Mouse (Mus musculus): Measurements from ENCODE around the gene Sbk2. TPM values are rescaled to one million over a fixed set of nuclear protein-coding genes. Genes with fewer than 3 reads are reported as not detected.
A peak's percentile ranks its signal among the peaks of the same experiment; 100 is the strongest.
"Not testable (repeated sequence)": the region's sequence is repeated elsewhere in the genome, so short reads cannot be mapped to it uniquely, and the experiment has no call there.

The Sbk2 gene
- polyA plus RNA-seq (2014; fragmentation: Nextera tagmentation; extraction: Ambion mirVana), result 0.21 TPM in 1 of 2 replicates, not detected in the other

DNA sequence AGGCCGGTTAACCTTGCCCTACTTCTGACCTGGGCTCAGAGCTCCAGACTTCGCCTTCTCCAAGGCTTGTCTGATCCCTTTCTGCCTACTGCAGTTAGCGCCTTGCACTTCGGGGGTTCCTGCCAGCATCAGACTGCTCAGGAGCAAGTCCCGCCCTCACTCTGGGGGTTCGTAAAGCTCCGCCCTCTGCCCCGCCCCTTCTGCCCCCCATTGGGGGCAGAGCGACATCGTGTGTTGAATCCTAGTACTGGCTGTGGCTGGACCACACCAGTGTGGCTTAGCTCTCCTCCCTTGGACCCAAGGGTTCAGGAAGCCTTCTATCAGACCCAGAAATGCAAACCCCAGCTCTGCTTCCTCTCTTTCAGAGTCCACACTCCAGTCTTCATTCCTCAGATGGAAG lies at the start of gene Sbk2:
Gene Sbk2, minus strand, starts transcription at position 135 of the 400 bp plus-strand sequence.
- ATAC-seq (ENCODE audit: low FRiP score) (peak; percentile 64; the same call in 1 of the 2 replicates), DNase-seq (ENCODE audit: low spot score) (peak; percentile 44)
- Histone ChIP-seq H3K27me3 (ENCODE audit: control insufficient read depth, insufficient read depth, low read length) (no peaks in the 10 kb centered on the region), H3K36me3 (replicated peaks; ENCODE audit: control insufficient read depth, insufficient read depth) (no peaks in the 10 kb centered on the region), H3K27ac (no peak within 1 kb of the TSS), H3K9me3 (ENCODE audit: control insufficient read depth, low read length) (no peaks in the 10 kb centered on the region), H3K4me2 (replicated peaks) (no peak within 1 kb of the TSS), H3K4me1 (replicated peaks; ENCODE audit: control insufficient read depth, insufficient read depth, low read length) (no peaks in the 10 kb centered on the region), H3K9ac (no peak within 1 kb of the TSS), H3K4me3 (replicated peaks; ENCODE audit: low read length) (no peak within 1 kb of the TSS)
- 7% methylated on average over 10 of the region's 10 CpGs for WGBS

DNA sequence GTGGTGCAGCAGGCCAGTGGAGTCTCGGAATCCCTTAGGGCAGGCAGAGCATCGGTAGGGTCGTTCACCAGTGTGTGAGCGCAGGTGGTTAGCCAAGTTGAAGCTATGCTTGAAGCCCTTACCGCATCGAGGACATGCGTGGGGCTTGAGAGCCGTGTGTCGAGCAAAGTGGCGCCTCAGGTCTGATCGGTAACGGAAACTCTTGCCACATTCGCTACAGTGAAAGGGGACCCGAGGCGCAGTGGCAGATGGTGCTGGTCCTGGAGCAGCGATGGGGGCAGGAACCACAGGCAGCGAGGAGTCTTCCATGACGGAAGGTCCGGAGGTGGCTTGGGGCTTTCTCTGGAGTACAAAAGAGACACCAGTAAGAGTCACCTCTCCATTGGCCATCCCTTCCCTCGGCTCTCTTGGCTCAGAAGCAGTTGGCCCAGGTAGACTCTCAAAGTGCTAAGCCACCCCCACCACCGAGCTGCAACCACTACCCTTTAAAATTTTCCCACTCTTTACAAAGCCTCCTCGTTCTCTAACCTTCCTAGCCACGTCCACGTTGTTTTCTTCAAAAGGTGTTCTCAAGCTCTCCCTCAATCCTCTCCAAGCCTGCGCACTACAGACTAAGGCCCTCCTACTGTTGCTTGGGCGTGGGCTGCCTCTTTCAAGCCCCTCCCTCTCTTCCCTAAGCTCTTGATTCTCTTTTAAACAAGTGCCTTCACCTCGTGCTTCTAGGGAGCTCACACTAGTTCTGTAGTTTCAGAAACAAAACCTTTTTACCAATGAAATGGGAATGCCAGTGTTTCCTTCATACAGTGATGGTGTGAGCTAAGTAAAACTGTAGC lies 48.7 kb upstream of the Sbk2 start:
- H3K27ac ChIP-seq, result no peak overlapping the region
- DNase-seq (ENCODE audit: low spot score) (no peak), ATAC-seq (ENCODE audit: low FRiP score) (no peak)
- no peaks in the 10 kb centered on the region for H3K27me3 ChIP-seq (ENCODE audit: control insufficient read depth, insufficient read depth, low read length)
- H3K36me3 ChIP-seq (replicated peaks; ENCODE audit: control insufficient read depth, insufficient read depth), result peaks cover 50% of the 10 kb centered on the region
- no peak overlapping the region for H3K4me3 ChIP-seq (replicated peaks; ENCODE audit: low read length)
- H3K4me1 ChIP-seq (replicated peaks; ENCODE audit: control insufficient read depth, insufficient read depth, low read length), result peaks cover 6% of the 10 kb centered on the region
- WGBS, result 93% methylated on average over 27 of the region's 27 CpGs
- no peak overlapping the region for H3K9ac ChIP-seq
- peak overlapping the region; percentile 68; the same call in 1 of the 2 replicates for H3K4me2 ChIP-seq (replicated peaks)
- no peaks in the 10 kb centered on the region for H3K9me3 ChIP-seq (ENCODE audit: control insufficient read depth, low read length)

DNA sequence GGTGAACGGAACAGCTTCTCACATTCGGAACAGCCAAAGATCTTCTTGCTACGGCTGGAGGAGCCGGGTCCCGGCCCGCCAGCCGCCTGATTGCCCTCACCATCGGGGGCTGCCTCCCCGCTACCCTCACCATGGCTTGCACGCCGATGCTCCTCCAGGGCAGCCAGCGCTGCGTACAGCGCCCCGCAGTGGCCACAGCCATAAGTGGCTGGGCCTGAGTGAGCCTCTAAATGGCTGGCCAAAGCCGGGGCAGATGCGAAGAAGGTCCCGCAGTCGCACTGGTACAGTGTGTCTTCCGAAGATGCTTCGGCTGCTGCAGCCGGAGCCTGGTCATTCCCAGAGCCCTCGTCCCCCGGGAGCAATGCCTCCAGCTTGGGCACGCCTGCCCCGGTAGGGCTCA lies 44.0 kb upstream of the Sbk2 start:
- Histone ChIP-seq H3K4me1 (replicated peaks; ENCODE audit: control insufficient read depth, insufficient read depth, low read length) (no peaks in the 10 kb centered on the region), H3K9ac (no peak overlapping the region), H3K4me3 (replicated peaks; ENCODE audit: low read length) (no peak overlapping the region), H3K27ac (no peak overlapping the region), H3K9me3 (ENCODE audit: control insufficient read depth, low read length) (no peaks in the 10 kb centered on the region), H3K36me3 (replicated peaks; ENCODE audit: control insufficient read depth, insufficient read depth) (peaks cover 69% of the 10 kb centered on the region), H3K4me2 (replicated peaks) (no peak overlapping the region), H3K27me3 (ENCODE audit: control insufficient read depth, insufficient read depth, low read length) (no peaks in the 10 kb centered on the region)
- WGBS, result 96% methylated on average over 26 of the region's 26 CpGs
- ATAC-seq (ENCODE audit: low FRiP score), result peak; percentile 18; the same call in 1 of the 2 replicates
- no peak for DNase-seq (ENCODE audit: low spot score)

DNA sequence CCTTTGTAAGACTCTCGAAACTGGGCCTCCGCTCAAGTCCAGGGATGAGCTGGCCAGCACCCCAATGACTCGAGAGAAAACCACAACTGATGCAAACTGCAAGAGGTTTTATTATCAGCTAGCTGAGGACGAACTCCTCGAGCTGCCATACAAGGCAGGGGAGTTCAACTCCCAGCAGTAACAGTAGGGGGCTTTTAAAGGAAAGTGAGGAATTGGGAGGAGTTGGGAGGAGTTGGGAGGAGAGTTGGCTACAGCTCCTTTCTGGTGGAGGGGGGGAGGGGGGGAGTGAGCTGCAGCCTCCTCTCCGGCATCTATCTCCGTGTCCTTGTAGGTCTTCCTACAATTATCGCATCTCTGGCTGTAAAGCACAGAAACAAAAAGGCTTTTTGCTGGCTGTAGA lies 38.7 kb upstream of the Sbk2 start:
- DNase-seq (ENCODE audit: low spot score); H3K4me1 ChIP-seq (replicated peaks; ENCODE audit: control insufficient read depth, insufficient read depth, low read length); H3K27ac ChIP-seq; H3K27me3 ChIP-seq (ENCODE audit: control insufficient read depth, insufficient read depth, low read length); H3K4me3 ChIP-seq (replicated peaks; ENCODE audit: low read length); H3K4me2 ChIP-seq (replicated peaks); H3K9ac ChIP-seq; H3K9me3 ChIP-seq (ENCODE audit: control insufficient read depth, low read length); ATAC-seq (ENCODE audit: low FRiP score): not testable (repeated sequence)
- WGBS, result 77% methylated on average over 8 of the region's 8 CpGs
- peaks cover 18% of the 10 kb centered on the region for H3K36me3 ChIP-seq (replicated peaks; ENCODE audit: control insufficient read depth, insufficient read depth)

DNA sequence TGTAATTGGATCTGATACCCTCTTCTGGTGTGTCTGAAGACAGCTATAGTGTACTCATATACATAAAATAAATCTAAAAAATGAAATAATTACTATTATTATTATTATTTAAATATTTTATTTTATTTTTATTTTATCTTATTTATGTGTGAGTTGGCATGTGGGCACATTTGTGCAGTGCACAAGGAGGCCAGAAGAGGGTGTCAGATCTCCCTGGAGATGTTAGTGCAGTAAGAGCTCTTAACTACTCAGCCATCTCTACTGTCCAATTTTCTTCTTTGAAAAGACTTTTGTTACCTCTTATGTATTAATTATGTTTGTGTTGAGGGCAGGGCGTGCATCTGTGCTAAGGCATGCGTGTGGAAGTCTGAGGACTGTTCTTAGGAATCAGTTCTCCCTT lies 35.7 kb upstream of the Sbk2 start:
- Histone ChIP-seq H3K27me3 (ENCODE audit: control insufficient read depth, insufficient read depth, low read length) (no peaks in the 10 kb centered on the region), H3K4me2 (replicated peaks) (no peak overlapping the region), H3K9ac (no peak overlapping the region), H3K4me1 (replicated peaks; ENCODE audit: control insufficient read depth, insufficient read depth, low read length) (peaks cover 9% of the 10 kb centered on the region), H3K36me3 (replicated peaks; ENCODE audit: control insufficient read depth, insufficient read depth) (no peaks in the 10 kb centered on the region), H3K4me3 (replicated peaks; ENCODE audit: low read length) (no peak overlapping the region), H3K27ac (no peak overlapping the region), H3K9me3 (ENCODE audit: control insufficient read depth, low read length) (no peaks in the 10 kb centered on the region)
- DNase-seq (ENCODE audit: low spot score), result no peak
- WGBS, result 73% methylated on average over 2 of the region's 2 CpGs
- ATAC-seq (ENCODE audit: low FRiP score), result no peak

DNA sequence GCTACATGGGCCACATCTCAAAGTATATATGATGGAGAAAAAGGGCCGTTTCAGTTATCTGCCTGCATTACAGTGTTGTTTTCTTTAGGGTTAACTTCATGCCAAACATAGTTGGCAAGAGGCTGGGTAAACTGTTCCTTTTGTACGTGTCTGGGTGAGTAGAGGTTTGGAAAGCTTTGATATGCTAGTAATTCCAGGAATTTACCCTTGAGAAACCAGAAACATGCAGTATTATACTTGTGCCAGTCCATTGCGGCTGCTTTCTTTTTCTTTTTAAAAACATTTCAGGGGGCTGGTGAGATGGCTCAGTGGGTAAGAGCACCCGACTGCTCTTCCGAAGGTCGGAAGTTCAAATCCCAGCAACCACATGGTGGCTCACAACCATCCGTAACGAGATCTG lies 32.7 kb upstream of the Sbk2 start:
- ATAC-seq (ENCODE audit: low FRiP score) (no peak), DNase-seq (ENCODE audit: low spot score) (no peak)
- H3K9ac ChIP-seq, result peak overlapping the region; percentile 93
- peak overlapping the region; percentile 84 for H3K4me3 ChIP-seq (replicated peaks; ENCODE audit: low read length)
- H3K9me3 ChIP-seq (ENCODE audit: control insufficient read depth, low read length), result no peaks in the 10 kb centered on the region
- peaks cover 31% of the 10 kb centered on the region for H3K4me1 ChIP-seq (replicated peaks; ENCODE audit: control insufficient read depth, insufficient read depth, low read length)
- no peaks in the 10 kb centered on the region for H3K27me3 ChIP-seq (ENCODE audit: control insufficient read depth, insufficient read depth, low read length)
- WGBS, result 69% methylated on average over 6 of the region's 8 CpGs
- peak overlapping the region; percentile 83 for H3K4me2 ChIP-seq (replicated peaks)
- H3K36me3 ChIP-seq (replicated peaks; ENCODE audit: control insufficient read depth, insufficient read depth), result peaks cover 23% of the 10 kb centered on the region
- H3K27ac ChIP-seq, result peak overlapping the region; percentile 80

DNA sequence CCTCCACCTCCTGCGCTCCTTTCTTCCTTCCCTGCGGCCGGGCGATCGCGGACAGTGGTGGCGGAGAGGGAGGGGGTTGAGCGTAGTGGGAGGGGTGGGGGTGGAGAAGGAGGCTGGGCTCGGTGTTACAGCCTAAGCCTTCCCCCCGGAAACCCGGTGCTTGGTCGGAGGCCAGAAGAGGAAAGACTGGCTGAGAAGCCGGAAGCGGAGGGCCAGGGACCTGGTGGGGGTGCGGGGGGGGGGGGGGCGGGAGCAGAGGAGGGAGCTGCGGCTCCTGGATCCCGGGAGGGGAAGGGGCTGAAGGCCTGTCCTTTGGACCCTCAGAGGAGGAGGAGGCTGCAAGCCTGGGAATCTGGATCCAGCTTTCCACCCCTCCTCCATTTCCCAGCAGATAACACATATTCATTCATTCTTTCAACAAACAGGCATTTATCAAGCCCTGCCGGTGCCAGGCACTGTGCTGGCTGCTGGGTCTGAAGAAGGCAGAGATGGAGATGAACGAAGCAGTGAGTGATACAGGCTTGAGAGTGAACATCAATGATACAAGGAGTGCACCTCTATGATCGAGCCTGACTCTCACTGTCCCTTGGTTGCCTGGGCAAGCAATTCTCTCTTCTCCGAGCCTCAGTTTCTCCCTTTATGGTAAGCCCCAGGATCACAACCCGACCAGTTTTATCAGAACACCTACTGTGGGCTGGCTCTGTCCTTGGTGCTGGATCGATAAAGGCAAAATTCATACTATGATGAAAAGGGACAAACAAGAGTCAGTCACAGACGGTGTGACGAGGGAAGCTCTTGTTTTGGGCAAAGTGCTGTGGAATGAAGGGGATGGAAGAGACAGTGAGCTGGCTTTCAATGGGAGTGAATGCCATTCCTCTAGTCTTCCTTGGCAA lies 32.0 kb upstream of the Sbk2 start, which contains the start of gene Zfp579:
Gene Zfp579, minus strand, starts transcription at position 156 of the 893 bp plus-strand sequence.
- ATAC-seq (ENCODE audit: low FRiP score) (peak; percentile 91), DNase-seq (ENCODE audit: low spot score) (peak; percentile 90)
- Histone ChIP-seq H3K9me3 (ENCODE audit: control insufficient read depth, low read length) (no peaks in the 10 kb centered on the region), H3K27ac (peak within 1 kb of the TSS; percentile 85), H3K27me3 (ENCODE audit: control insufficient read depth, insufficient read depth, low read length) (no peaks in the 10 kb centered on the region), H3K4me2 (replicated peaks) (peak within 1 kb of the TSS; percentile 83), H3K36me3 (replicated peaks; ENCODE audit: control insufficient read depth, insufficient read depth) (peaks cover 23% of the 10 kb centered on the region), H3K9ac (peak within 1 kb of the TSS; percentile 93), H3K4me3 (replicated peaks; ENCODE audit: low read length) (peak within 1 kb of the TSS; percentile 84), H3K4me1 (replicated peaks; ENCODE audit: control insufficient read depth, insufficient read depth, low read length) (peaks cover 31% of the 10 kb centered on the region)
- 3% methylated on average over 19 of the region's 26 CpGs for WGBS

DNA sequence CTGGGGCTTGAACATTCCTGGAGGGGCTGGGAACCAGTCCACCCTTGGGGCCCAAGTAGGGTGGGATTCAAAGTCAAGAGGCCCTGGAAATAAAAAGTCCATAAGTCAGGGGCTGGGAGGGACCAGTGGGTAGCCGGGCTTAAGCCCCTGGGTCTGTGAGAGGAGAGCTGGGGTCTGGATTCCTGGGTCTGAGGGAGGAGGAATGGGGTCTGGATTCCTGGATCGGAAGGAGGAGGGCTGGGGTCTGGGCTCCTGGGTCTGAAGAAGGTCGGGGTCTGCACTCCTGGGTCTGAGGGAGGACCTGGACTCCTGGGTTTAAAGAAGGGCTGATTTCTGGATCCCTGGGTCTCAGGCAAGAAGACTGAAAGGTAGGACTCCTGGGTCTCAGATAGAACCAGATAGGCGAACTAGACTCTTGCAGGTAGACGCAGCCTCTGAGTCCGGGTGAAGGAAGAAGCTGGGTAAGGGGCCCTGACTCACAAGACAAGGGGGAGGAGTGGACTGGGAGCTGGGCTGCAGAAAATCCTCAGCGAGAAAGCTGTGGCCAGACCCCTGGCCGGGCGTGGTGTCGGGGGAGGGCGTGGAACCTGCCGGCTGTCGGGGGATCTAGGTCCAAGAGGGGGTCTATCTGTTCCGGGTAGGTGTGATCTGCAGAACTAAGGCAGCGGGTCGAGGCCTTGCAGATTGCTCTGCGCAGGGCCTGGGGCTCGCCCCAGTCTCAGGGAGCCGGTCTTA lies 31.2 kb upstream of the Sbk2 start:
- peak overlapping the region; percentile 83 for H3K4me2 ChIP-seq (replicated peaks)
- peak; percentile 65 for ATAC-seq (ENCODE audit: low FRiP score)
- 7% methylated on average over 19 of the region's 19 CpGs for WGBS
- H3K9ac ChIP-seq, result peak overlapping the region; percentile 93
- peak overlapping the region; percentile 85 for H3K27ac ChIP-seq
- DNase-seq (ENCODE audit: low spot score), result no peak
- no peaks in the 10 kb centered on the region for H3K9me3 ChIP-seq (ENCODE audit: control insufficient read depth, low read length)
- H3K36me3 ChIP-seq (replicated peaks; ENCODE audit: control insufficient read depth, insufficient read depth), result peaks cover 23% of the 10 kb centered on the region
- peaks cover 31% of the 10 kb centered on the region for H3K4me1 ChIP-seq (replicated peaks; ENCODE audit: control insufficient read depth, insufficient read depth, low read length)
- peak overlapping the region; percentile 84 for H3K4me3 ChIP-seq (replicated peaks; ENCODE audit: low read length)
- H3K27me3 ChIP-seq (ENCODE audit: control insufficient read depth, insufficient read depth, low read length), result no peaks in the 10 kb centered on the region
